Mouse (Mus musculus): Measurements from ENCODE around the gene Lime1. TPM values are rescaled to one million over a fixed set of nuclear protein-coding genes. Genes with fewer than 3 reads are reported as not detected.

The Lime1 gene
- polyA plus RNA-seq, 1 experiment from 2014 or later: 30.7 TPM

- no peak for DNase-seq (ENCODE audit: low spot score)
- Histone ChIP-seq H3K27ac (replicated peaks) (no peak overlapping the region), H3K27me3 (replicated peaks; ENCODE audit: low read depth, poor library complexity, severe bottlenecking) (no peaks in the 10 kb centered on the region), H3K36me3 (replicated peaks) (peaks cover 66% of the 10 kb centered on the region), H3K9me3 (no peaks in the 10 kb centered on the region), H3K4me3 (no peak overlapping the region), H3K4me1 (no peaks in the 10 kb centered on the region)
- 88% methylated on average over 5 of the region's 5 CpGs for WGBS
These were observed 1.2 kb upstream of the Lime1 start for GRCm38 (mm10) chr2:181378701-181379100.

GRCm38 (mm10) chr2:181380251-181380650 lies 373 bp downstream of the Lime1 start:
- peaks cover 81% of the 10 kb centered on the region for H3K36me3 ChIP-seq (replicated peaks)
- 88% methylated on average over 5 of the region's 5 CpGs for WGBS

GRCm38 (mm10) chr2:181381107-181381506 lies 1.2 kb downstream of the Lime1 start:
- DNase-seq (ENCODE audit: low spot score): no peak
- Histone ChIP-seq H3K4me3 (no peak overlapping the region), H3K9me3 (no peaks in the 10 kb centered on the region), H3K27me3 (replicated peaks; ENCODE audit: low read depth, poor library complexity, severe bottlenecking) (no peaks in the 10 kb centered on the region), H3K4me1 (no peaks in the 10 kb centered on the region), H3K27ac (replicated peaks) (no peak overlapping the region), H3K36me3 (replicated peaks) (peaks cover 89% of the 10 kb centered on the region)
- 91% methylated on average over 5 of the region's 5 CpGs for WGBS

More at GRCm38 (mm10) chr2:181380251-181380650, 373 bp downstream of the Lime1 start:
- H3K4me3 ChIP-seq: no peak overlapping the region
- H3K27me3 ChIP-seq (replicated peaks; ENCODE audit: low read depth, poor library complexity, severe bottlenecking): no peaks in the 10 kb centered on the region
- no peaks in the 10 kb centered on the region for H3K9me3 ChIP-seq
- DNase-seq (ENCODE audit: low spot score): no peak
- H3K27ac ChIP-seq (replicated peaks): no peak overlapping the region
- H3K4me1 ChIP-seq: no peaks in the 10 kb centered on the region

DNA sequence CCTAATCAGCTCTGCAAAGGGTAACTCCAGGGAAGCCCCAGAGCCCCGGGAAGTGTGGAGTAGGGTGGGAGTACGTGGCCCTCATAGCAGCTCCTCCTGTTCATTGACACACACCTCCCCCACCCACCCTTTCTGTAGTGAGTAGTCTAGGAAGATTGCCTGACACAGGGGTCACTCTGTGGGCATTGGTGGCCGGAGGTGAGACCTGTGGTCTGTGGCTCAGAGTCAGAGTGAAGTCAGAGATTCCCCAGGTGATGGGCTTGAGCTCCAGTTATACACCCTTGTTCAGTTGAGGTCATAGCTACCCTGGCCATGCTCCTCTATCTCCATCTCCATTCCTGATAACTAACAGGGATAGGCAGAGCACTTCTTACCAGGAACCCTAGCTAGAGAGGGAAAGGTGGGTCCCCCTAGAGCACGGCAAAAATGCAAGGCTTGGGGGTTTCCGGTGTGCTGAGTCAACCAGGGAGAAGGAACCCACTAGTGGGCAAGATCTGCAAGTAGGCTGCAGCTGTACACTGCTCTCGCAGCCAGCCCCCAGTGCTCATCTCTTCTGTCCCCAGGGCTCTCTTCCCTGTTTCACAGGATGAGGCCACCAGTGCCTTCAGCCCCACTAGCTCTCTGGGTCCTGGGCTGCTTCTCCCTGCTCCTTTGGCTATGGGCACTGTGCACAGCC lies 1.9 kb downstream of the Lime1 start:
- peaks cover 96% of the 10 kb centered on the region for H3K36me3 ChIP-seq (replicated peaks)
- H3K27ac ChIP-seq (replicated peaks): no peak overlapping the region
- H3K9me3 ChIP-seq: no peaks in the 10 kb centered on the region
- no peaks in the 10 kb centered on the region for H3K4me1 ChIP-seq
- no peaks in the 10 kb centered on the region for H3K27me3 ChIP-seq (replicated peaks; ENCODE audit: low read depth, poor library complexity, severe bottlenecking)
- DNase-seq (ENCODE audit: low spot score): no peak
- WGBS: 93% methylated on average over 6 of the region's 6 CpGs
- no peak overlapping the region for H3K4me3 ChIP-seq

- 0 out of 2 replicates have a peak overlapping the region, but pooled peaks have one; percentile 44 for H3K27ac ChIP-seq (replicated peaks)
- peaks cover 80% of the 10 kb centered on the region for H3K36me3 ChIP-seq (replicated peaks)
- H3K4me1 ChIP-seq: no peaks in the 10 kb centered on the region
- no peak for DNase-seq (ENCODE audit: low spot score)
- 88% methylated on average over 7 of the region's 7 CpGs for WGBS
- H3K4me3 ChIP-seq: no peak overlapping the region
- no peaks in the 10 kb centered on the region for H3K9me3 ChIP-seq
- H3K27me3 ChIP-seq (replicated peaks; ENCODE audit: low read depth, poor library complexity, severe bottlenecking): no peaks in the 10 kb centered on the region
These were observed 4.6 kb downstream of the Lime1 start for GRCm38 (mm10) chr2:181384463-181384862.

DNA sequence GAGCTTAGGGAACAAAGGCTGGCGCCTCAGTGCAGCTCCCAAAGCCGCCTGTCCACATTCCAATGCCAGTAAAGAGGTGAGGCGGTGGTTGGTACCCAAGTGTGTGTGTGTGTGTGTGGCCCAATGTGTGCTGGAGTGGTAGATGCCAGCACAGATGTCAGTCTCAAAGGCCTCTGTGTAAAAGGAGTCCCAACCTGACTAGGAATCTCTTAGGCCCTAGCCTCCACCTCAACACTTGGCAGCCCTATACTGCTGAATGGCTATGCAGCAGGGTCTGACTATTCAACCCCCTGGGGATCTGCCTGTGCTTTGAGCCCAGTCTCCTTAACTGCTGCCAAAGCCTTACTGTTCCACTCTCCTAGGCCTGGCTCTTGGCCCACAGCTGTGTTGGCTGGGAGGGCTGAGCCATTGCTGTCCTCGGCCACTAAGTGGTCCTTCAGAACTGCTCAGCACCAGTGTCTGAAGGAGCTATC lies 5.1 kb downstream of the Lime1 start:
- peak; percentile 24 for DNase-seq (ENCODE audit: low spot score)
- Histone ChIP-seq H3K4me3 (no peak overlapping the region), H3K4me1 (no peaks in the 10 kb centered on the region), H3K27me3 (replicated peaks; ENCODE audit: low read depth, poor library complexity, severe bottlenecking) (no peaks in the 10 kb centered on the region), H3K9me3 (no peaks in the 10 kb centered on the region), H3K27ac (replicated peaks) (peak overlapping the region; percentile 44; the same call in 1 of the 2 replicates), H3K36me3 (replicated peaks) (peaks cover 80% of the 10 kb centered on the region)
- WGBS: 78% methylated on average over 4 of the region's 4 CpGs

GRCm38 (mm10) chr2:181385885-181386284 lies 6.0 kb downstream of the Lime1 start:
- no peak overlapping the region for H3K4me3 ChIP-seq
- DNase-seq (ENCODE audit: low spot score): no peak
- H3K36me3 ChIP-seq (replicated peaks): peaks cover 80% of the 10 kb centered on the region
- no peak overlapping the region for H3K27ac ChIP-seq (replicated peaks)
- H3K4me1 ChIP-seq: no peaks in the 10 kb centered on the region
- H3K9me3 ChIP-seq: no peaks in the 10 kb centered on the region
- no peaks in the 10 kb centered on the region for H3K27me3 ChIP-seq (replicated peaks; ENCODE audit: low read depth, poor library complexity, severe bottlenecking)
- 96% methylated on average over 3 of the region's 3 CpGs for WGBS

DNA sequence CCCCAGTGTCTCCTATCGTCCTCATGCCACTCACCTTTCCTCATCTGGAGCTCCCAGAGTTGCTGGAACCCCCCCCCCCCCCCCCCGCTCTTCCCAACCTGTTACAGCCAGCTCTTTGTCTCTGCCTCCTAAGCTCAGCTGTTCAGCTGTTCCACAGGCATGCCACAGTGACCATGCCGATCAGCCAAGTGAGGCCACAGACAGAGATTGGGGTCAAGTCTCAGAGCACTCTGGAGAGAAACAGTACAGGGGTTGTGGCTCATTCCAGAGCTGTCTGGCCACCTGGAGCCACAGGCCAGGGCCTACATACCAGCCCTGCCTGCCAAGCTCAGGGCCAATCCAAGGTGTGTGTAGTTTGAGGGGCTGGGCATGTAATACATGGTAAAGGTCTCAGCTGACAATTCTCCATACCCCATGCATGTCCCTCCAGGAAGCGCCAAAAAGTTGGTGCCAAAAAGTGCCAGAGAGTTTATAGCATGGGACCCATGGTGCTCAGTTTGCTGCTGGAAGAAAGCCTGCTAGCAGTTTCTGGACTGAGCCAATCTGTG lies 6.9 kb downstream of the Lime1 start:
- Histone ChIP-seq H3K27ac (replicated peaks) (no peak overlapping the region), H3K9me3 (no peaks in the 10 kb centered on the region), H3K27me3 (replicated peaks; ENCODE audit: low read depth, poor library complexity, severe bottlenecking) (no peaks in the 10 kb centered on the region), H3K4me1 (no peaks in the 10 kb centered on the region), H3K4me3 (no peak overlapping the region), H3K36me3 (replicated peaks) (peaks cover 80% of the 10 kb centered on the region)
- 75% methylated on average over 4 of the region's 4 CpGs for WGBS
- no peak for DNase-seq (ENCODE audit: low spot score)

GRCm38 (mm10) chr2:181390136-181390870 lies 10.4 kb downstream of the Lime1 start:
- WGBS: 77% methylated on average over 4 of the region's 4 CpGs
- H3K4me1 ChIP-seq: no peaks in the 10 kb centered on the region; the same call in 1 of the 2 replicates
- H3K27ac ChIP-seq (replicated peaks): no peak overlapping the region
- no peaks in the 10 kb centered on the region for H3K27me3 ChIP-seq (replicated peaks; ENCODE audit: low read depth, poor library complexity, severe bottlenecking)
- DNase-seq (ENCODE audit: low spot score): no peak
- H3K9me3 ChIP-seq: no peaks in the 10 kb centered on the region
- H3K4me3 ChIP-seq: no peak overlapping the region
- peaks cover 69% of the 10 kb centered on the region for H3K36me3 ChIP-seq (replicated peaks)

- 89% methylated on average over 15 of the region's 15 CpGs for WGBS
- Histone ChIP-seq H3K36me3 (replicated peaks) (peaks cover 67% of the 10 kb centered on the region), H3K27me3 (replicated peaks; ENCODE audit: low read depth, poor library complexity, severe bottlenecking) (no peaks in the 10 kb centered on the region), H3K9me3 (no peaks in the 10 kb centered on the region), H3K4me1 (no peaks in the 10 kb centered on the region; the same call in 1 of the 2 replicates), H3K27ac (replicated peaks) (no peak overlapping the region), H3K4me3 (no peak overlapping the region)
- no peak for DNase-seq (ENCODE audit: low spot score)
These were observed 11.1 kb downstream of the Lime1 start for GRCm38 (mm10) chr2:181391022-181391421.

- no peaks in the 10 kb centered on the region for H3K9me3 ChIP-seq
- H3K36me3 ChIP-seq (replicated peaks): peaks cover 62% of the 10 kb centered on the region
- H3K27me3 ChIP-seq (replicated peaks; ENCODE audit: low read depth, poor library complexity, severe bottlenecking): no peaks in the 10 kb centered on the region
- no peak for DNase-seq (ENCODE audit: low spot score)
- H3K4me1 ChIP-seq: no peaks in the 10 kb centered on the region; the same call in 1 of the 2 replicates
- 67% methylated on average over 2 of the region's 2 CpGs for WGBS
- H3K27ac ChIP-seq (replicated peaks): no peak overlapping the region
- H3K4me3 ChIP-seq: no peak overlapping the region
These were observed 11.7 kb downstream of the Lime1 start for GRCm38 (mm10) chr2:181391541-181391940.

DNA sequence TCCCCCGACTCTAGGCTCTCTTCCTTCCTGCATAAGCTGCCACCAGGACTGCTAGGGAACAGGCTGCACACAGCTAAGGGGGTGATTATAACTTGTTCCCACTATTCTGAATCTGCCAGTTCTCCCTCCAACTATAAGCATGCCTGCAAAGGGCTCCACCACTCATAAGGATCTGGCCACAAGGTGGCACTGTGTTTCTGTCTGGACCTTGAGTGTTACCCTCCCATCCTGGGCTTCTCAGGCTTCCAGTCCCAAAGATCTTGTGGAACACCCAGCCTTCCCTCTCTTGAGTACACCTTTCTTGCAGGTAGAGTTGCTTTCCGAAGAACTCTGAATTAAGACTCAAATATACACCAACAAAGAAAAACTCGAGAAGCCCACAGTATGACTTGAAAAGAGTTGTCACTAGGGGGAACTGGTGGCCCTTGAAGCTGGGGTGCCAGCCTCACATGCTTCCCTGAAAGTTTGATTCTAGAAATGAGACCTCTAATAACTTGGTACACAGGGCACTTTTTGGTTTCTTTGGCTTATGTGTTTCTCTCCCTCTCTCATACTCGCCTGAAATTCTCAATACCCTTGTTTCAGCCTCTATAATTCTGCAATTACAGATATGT lies 12.8 kb downstream of the Lime1 start:
- no peaks in the 10 kb centered on the region for H3K27me3 ChIP-seq (replicated peaks; ENCODE audit: low read depth, poor library complexity, severe bottlenecking)
- WGBS: 31% methylated on average over 4 of the region's 4 CpGs
- DNase-seq (ENCODE audit: low spot score): peak; percentile 82
- no peaks in the 10 kb centered on the region for H3K9me3 ChIP-seq
- H3K36me3 ChIP-seq (replicated peaks): peaks cover 52% of the 10 kb centered on the region
- H3K4me3 ChIP-seq: no peak overlapping the region
- no peak overlapping the region for H3K27ac ChIP-seq (replicated peaks)
- no peaks in the 10 kb centered on the region; the same call in 1 of the 2 replicates for H3K4me1 ChIP-seq

All from embryonic facial prominence, embryonic 10.5 days (tissue).